In the genomic region with DNA sequence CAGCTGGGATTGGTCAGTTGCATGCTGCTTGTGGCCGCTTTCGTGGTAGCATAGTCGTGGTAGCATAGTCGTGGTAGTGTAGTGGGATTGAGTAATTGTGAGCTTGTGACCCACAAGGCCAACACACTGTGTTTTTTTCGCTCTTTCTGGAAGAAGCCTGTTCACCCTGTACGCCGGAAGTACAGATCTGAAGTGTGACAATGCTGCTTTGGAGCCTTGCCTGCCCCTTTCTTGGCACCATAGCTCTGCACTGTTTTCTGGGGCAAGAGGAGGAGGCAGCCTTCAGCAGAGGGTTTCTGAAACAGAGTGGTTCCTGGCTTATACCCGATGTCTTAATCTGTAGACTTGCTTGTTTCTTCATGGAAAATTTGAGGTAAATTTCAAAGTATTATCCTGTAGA, we compare ENCODE assay signal across 9 mouse cellular contexts. TPM values are rescaled to one million over a fixed set of nuclear protein-coding genes. Genes with fewer than 3 reads are reported as not detected.
DNase-seq lines count a peak whose midpoint lies in the region; ATAC-seq and TF ChIP-seq lines count a peak whose summit lies in the region.
"Had no signal": no experiment of that assay in that cellular context is flagged by ENCODE, and none has a peak within 500 bp of the region (broad histone marks: within the 10 kb centered on the region; RNA-seq: fewer than 3 reads in every experiment).

No protein-coding gene starts in this region.

- H3K4me3 ChIP-seq in embryonic facial prominence, embryonic 13.5 days = no peak overlapping the region
- no peak overlapping the region for H3K4me3 ChIP-seq in embryonic facial prominence, embryonic 10.5 days
- no peak overlapping the region for H3K4me3 ChIP-seq in lung, adult 2 months (replicated peaks; ENCODE audit: extremely low read depth, low read depth, low read length)
- no peak overlapping the region for H3K4me3 ChIP-seq in intestine, embryonic 16.5 days (ENCODE audit: low read length)

- H3K9me3 ChIP-seq in embryonic facial prominence, embryonic 13.5 days = no peaks in the 10 kb centered on the region
- H3K9me3 ChIP-seq in embryonic facial prominence, embryonic 10.5 days = no peaks in the 10 kb centered on the region
- no peaks in the 10 kb centered on the region for H3K9me3 ChIP-seq in intestine, embryonic 16.5 days (ENCODE audit: control insufficient read depth, low read length)

- H3K4me1 ChIP-seq in embryonic facial prominence, embryonic 13.5 days = peaks cover 89% of the 10 kb centered on the region
- peaks cover 29% of the 10 kb centered on the region for H3K4me1 ChIP-seq in embryonic facial prominence, embryonic 10.5 days
- H3K4me1 ChIP-seq in lung, adult 2 months (ENCODE audit: control insufficient read depth, insufficient read depth, low read length) = peaks cover 24% of the 10 kb centered on the region
- H3K4me1 ChIP-seq in intestine, embryonic 16.5 days (ENCODE audit: control insufficient read depth, insufficient read depth, low read length) = peaks cover 64% of the 10 kb centered on the region

- TF ChIP-seq CTCF in lung, adult 2 months (IDR thresholded peaks at IDR 0.05; ENCODE audit: insufficient read depth, low read length) = no peak

- no peak for ATAC-seq in embryonic facial prominence, embryonic 13.5 days (ENCODE audit: insufficient number of reproducible peaks, insufficient read depth, low FRiP score, low TSS enrichment, low read depth)
- no peak for ATAC-seq in intestine, embryonic 16.5 days

- 88% methylated on average over 8 of the region's 8 CpGs for WGBS in embryonic facial prominence, embryonic 13.5 days
- 92% methylated on average over 8 of the region's 8 CpGs for WGBS in embryonic facial prominence, embryonic 10.5 days
- 43% methylated on average over 8 of the region's 8 CpGs for WGBS in lung, adult 2 months
- 86% methylated on average over 8 of the region's 8 CpGs for WGBS in intestine, embryonic 16.5 days

- no peak for TF ChIP-seq POLR2A in lung, adult 2 months (IDR thresholded peaks at IDR 0.05; ENCODE audit: borderline replicate concordance, extremely low read depth, low read depth, low read length)

- DNase-seq in embryonic facial prominence, embryonic 10.5 days (ENCODE audit: low spot score) = no peak
- peak; percentile 28 for DNase-seq in ovary, adult 18-20 months (ENCODE audit: low spot score)
- DNase-seq in ovary, postnatal 14 days (ENCODE audit: low spot score) = no peak
- peak; percentile 23 for DNase-seq in lung, adult 2 months
- DNase-seq in thymus, postnatal 36 days = peak; percentile 55 to 70
- no peak for DNase-seq in right cerebral cortex, postnatal 14 days

- no peak overlapping the region for H3K9ac ChIP-seq in embryonic facial prominence, embryonic 13.5 days
- H3K9ac ChIP-seq in intestine, embryonic 16.5 days (ENCODE audit: low read depth, low read length) = no peak overlapping the region

- peak overlapping the region; percentile 8; the same call in 1 of the 2 replicates for H3K27ac ChIP-seq in embryonic facial prominence, embryonic 13.5 days
- no peak overlapping the region for H3K27ac ChIP-seq in embryonic facial prominence, embryonic 10.5 days (replicated peaks)
- H3K27ac ChIP-seq in intestine, embryonic 16.5 days (ENCODE audit: low read length) = no peak overlapping the region

- H3K36me3 ChIP-seq in embryonic facial prominence, embryonic 13.5 days = no peaks in the 10 kb centered on the region
- no peaks in the 10 kb centered on the region for H3K36me3 ChIP-seq in embryonic facial prominence, embryonic 10.5 days (replicated peaks)
- H3K36me3 ChIP-seq in intestine, embryonic 16.5 days (ENCODE audit: control insufficient read depth, insufficient read depth, low read length) = no peaks in the 10 kb centered on the region

- H3K4me2 ChIP-seq in embryonic facial prominence, embryonic 13.5 days = no peak overlapping the region
- H3K4me2 ChIP-seq in intestine, embryonic 16.5 days (ENCODE audit: low read depth, low read length) = no peak overlapping the region

- H3K27me3 ChIP-seq in embryonic facial prominence, embryonic 13.5 days = no peaks in the 10 kb centered on the region
- no peaks in the 10 kb centered on the region for H3K27me3 ChIP-seq in embryonic facial prominence, embryonic 10.5 days (replicated peaks; ENCODE audit: low read depth, poor library complexity, severe bottlenecking)
- no peaks in the 10 kb centered on the region for H3K27me3 ChIP-seq in intestine, embryonic 16.5 days (replicated peaks; ENCODE audit: control insufficient read depth, insufficient read depth, low read length)
- H3K27me3 ChIP-seq: CH12.LX had no signal

RNA-seq across cellular contexts. Expression of a gene that starts 23.3 kb away (rescaled TPM):
- polyA plus RNA-seq in embryonic facial prominence, embryonic 13.5 days (2015; fragmentation: Nextera tagmentation; extraction: Ambion mirVana) = 46.6 and 47.0 TPM in 2 replicates
- 50.3 and 52.5 TPM in 2 replicates for polyA plus RNA-seq in embryonic facial prominence, embryonic 10.5 days (2016; fragmentation: Nextera tagmentation; extraction: Ambion mirVana)
- 39.1 and 43.4 TPM in 2 replicates for polyA plus RNA-seq in lung, adult 2 months (2012; rRNA removed)
- 21.5 and 25.2 TPM in 2 replicates for polyA plus RNA-seq in intestine, embryonic 16.5 days (2015; fragmentation: Nextera tagmentation; extraction: Ambion mirVana)

Comparison
In these comparisons a context has a peak if more than half of its experiments do, and no peak if none do; other contexts are left out.
1. DNase-seq: peak in ovary, adult 18-20 months (single experiment), lung, adult 2 months (single experiment) and thymus, postnatal 36 days (2 of 2); none in embryonic facial prominence, embryonic 10.5 days (single experiment), ovary, postnatal 14 days (single experiment) and right cerebral cortex, postnatal 14 days (single experiment).